Mouse (Mus musculus) forebrain, embryonic 16.5 days (tissue): ENCODE results near the gene Zbtb46. TPM values are rescaled to one million over a fixed set of nuclear protein-coding genes. Genes with fewer than 3 reads are reported as not detected.

Source experiments
- ATAC-seq: fragments of 200-750 bp; cut with Nextera tagmentation; 2 replicates; pipeline ENCODE4 v1.8.0; 2017; ENCODE audit warnings: mild to moderate bottlenecking, moderate library complexity
- H3K27ac ChIP-seq: fragments of 300-500 bp; sonication (generic); 2 replicates; pipeline ENCODE4 v1.5.1; 2014; ENCODE audit warnings: low read length, control low read depth
- H3K27me3 ChIP-seq: fragments of 300-500 bp; sonication (generic); replicated peaks from 2 replicates; pipeline ENCODE4 v1.6.1; 2014; ENCODE audit warnings: low read length; ENCODE audit not compliant: control insufficient read depth, insufficient read depth
- H3K36me3 ChIP-seq: fragments of 300-500 bp; sonication (generic); 2 replicates; pipeline ENCODE4 v1.6.1; 2014; ENCODE audit not compliant: control insufficient read depth, insufficient read depth
- H3K4me1 ChIP-seq: fragments of 300-500 bp; sonication (generic); replicated peaks from 2 replicates; pipeline ENCODE4 v1.6.1; 2014; ENCODE audit warnings: low read length; ENCODE audit not compliant: control insufficient read depth, insufficient read depth
- H3K4me2 ChIP-seq: fragments of 300-500 bp; sonication (generic); 2 replicates; pipeline ENCODE4 v1.6.1; 2014; ENCODE audit warnings: mild to moderate bottlenecking, low read length, control low read depth
- H3K4me3 ChIP-seq: fragments of 300-500 bp; sonication (generic); replicated peaks from 2 replicates; pipeline ENCODE4 v1.5.1; 2014; ENCODE audit warnings: mild to moderate bottlenecking, low read length, control low read depth
- H3K9ac ChIP-seq: fragments of 300-500 bp; sonication (generic); replicated peaks from 2 replicates; pipeline ENCODE4 v1.6.1; 2014; ENCODE audit warnings: low read depth, low read length, control low read depth
- H3K9me3 ChIP-seq: fragments of 300-500 bp; sonication (generic); 2 replicates; pipeline ENCODE4 v1.6.1; 2016; ENCODE audit warnings: low read length; ENCODE audit not compliant: control insufficient read depth
- WGBS: fragments of 180-500 bp; shearing (Covaris S2); extraction: QIAGEN DNeasy Blood & Tissue Kit; methylation state at CpG from one replicate; pipeline ENCODE4 v1.1.7; 2014; 5-methylcytosine and 5-hydroxymethylcytosine counted together
- polyA plus RNA-seq: library from polyadenylated mRNA; unstranded; fragments of >200 nt; fragmentation: Nextera tagmentation; extraction: Ambion mirVana; gene quantifications from 2 replicates; pipeline ENCODE4 v1.2.1, GENCODE M21; 2015

Zbtb46 gene
- polyA plus RNA-seq, 1 experiment from 2014 or later = 11.9 TPM

DNA sequence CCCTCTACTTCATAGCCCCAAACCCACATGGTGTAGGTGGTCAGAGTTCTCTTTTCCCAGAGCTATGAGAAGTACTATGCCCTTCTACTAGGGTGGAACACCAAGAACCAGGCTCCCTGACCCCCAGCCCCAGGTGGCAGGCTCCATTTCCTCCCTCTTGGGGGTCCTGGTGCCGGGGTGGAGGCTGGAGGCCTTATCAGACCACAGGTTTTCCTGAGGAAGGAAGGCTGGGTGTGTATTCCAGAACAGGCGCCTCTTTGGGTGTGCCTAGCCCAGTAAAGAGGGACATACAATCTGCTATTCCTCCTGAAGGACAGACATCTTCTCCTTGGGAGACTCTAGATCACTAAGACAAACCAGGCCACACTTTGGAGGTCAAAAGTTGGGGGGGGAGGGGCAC is 11.1 kb upstream of the Zbtb46 start:
- Histone ChIP-seq H3K4me1 (no peaks in the 10 kb centered on the region), H3K27ac (no peak overlapping the region), H3K9me3 (no peaks in the 10 kb centered on the region), H3K36me3 (no peaks in the 10 kb centered on the region), H3K9ac (no peak overlapping the region), H3K27me3 (no peaks in the 10 kb centered on the region), H3K4me3 (no peak overlapping the region), H3K4me2 (no peak overlapping the region)
- ATAC-seq = no peak
- WGBS = 72% methylated on average over 2 of the region's 2 CpGs

DNA sequence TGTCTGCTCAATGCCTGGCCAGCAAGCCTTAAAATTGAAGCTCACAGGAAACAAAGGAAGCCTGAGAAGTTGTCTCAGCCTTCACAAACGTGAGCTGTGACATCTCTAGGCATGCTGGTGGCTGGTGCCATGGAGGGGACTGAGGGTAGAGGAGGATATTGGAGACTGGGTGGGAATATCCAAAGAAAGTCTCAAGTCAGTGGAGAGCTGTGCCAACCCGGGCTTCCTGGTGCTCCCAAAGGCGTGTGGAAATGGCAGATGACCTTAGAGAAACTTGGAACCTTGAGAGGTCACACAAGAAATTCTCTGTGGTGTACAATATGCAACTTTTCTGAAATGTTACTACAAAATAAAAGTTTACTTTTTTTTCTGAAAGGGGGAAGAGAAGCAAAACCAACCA is 6.2 kb upstream of the Zbtb46 start:
- Histone ChIP-seq H3K4me3 (no peak overlapping the region), H3K4me2 (no peak overlapping the region), H3K4me1 (no peaks in the 10 kb centered on the region), H3K27me3 (peaks cover 10% of the 10 kb centered on the region), H3K9ac (no peak overlapping the region), H3K9me3 (no peaks in the 10 kb centered on the region), H3K36me3 (no peaks in the 10 kb centered on the region), H3K27ac (no peak overlapping the region)
- whole genome bisulfite sequencing = 56% methylated on average over 3 of the region's 3 CpGs
- ATAC-seq = no peak

DNA sequence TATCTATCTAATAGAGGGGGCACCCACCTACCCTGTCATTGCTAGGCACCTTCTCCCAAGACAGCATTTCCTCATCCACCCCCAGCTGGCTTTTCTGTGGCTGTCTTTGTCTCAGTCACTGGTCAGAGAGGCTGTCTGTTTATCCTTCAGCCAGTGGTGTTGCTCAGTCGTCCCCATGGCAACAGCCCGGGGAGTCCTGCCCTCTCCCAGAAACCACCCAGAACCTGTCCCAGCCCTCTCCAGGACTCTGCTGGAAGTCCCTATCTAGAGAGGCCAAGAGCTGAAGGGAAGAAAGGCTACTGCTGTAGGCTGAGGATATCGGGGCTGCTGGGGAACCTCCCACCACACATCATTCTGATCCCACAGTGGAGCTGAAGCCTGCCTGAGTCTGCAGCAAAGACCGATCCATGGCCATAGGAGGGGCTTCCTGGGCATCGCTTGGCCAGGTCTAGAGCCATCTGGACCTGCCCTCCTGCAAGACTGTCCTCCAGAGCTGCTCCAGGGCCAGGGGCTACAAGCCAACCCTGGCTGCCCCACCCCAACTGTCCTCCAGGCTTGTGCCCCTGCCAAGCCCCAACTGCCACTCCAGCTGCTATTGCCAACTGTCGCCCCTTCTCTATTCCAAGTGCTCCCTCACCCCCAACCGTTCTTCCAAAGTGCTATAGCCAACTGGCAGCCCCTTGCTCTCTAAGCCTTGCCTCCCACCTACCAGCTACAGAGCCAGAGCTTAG is 3.9 kb upstream of the Zbtb46 start:
- no peaks in the 10 kb centered on the region for H3K9me3 ChIP-seq
- no peak overlapping the region for H3K27ac ChIP-seq
- H3K36me3 ChIP-seq = no peaks in the 10 kb centered on the region
- peaks cover 14% of the 10 kb centered on the region for H3K4me1 ChIP-seq
- H3K27me3 ChIP-seq = peaks cover 16% of the 10 kb centered on the region
- no peak overlapping the region for H3K4me2 ChIP-seq
- H3K4me3 ChIP-seq = no peak overlapping the region
- peak; percentile 15; the same call in 1 of the 2 replicates for ATAC-seq
- H3K9ac ChIP-seq = no peak overlapping the region
- 36% methylated on average over 7 of the region's 7 CpGs for WGBS

DNA sequence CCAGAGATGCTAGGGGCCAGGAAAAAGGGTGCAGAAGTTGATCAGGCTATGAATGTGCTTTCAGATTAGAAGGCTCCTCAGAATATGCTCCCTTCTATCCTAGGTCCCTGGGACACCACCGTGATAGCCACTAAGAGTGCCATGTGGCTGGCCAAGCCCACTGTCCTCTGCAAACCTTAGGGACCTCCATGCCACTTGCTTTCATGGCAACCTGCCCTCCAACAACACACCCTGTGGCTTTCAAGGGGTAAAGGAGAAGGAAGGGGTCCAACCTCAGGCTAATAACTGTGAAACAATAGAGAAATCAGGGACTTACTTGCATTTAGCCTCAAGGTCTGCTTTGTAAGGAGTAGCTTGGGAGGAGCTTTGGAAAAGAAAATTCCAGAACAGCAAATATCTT is 3.4 kb upstream of the Zbtb46 start:
- 100% methylated on average over 1 of the region's 1 CpGs for WGBS
- Histone ChIP-seq H3K27me3 (peaks cover 16% of the 10 kb centered on the region), H3K27ac (no peak overlapping the region), H3K4me2 (no peak overlapping the region), H3K4me1 (peaks cover 19% of the 10 kb centered on the region), H3K9me3 (no peaks in the 10 kb centered on the region), H3K36me3 (no peaks in the 10 kb centered on the region), H3K9ac (no peak overlapping the region), H3K4me3 (no peak overlapping the region)
- ATAC-seq = no peak

DNA sequence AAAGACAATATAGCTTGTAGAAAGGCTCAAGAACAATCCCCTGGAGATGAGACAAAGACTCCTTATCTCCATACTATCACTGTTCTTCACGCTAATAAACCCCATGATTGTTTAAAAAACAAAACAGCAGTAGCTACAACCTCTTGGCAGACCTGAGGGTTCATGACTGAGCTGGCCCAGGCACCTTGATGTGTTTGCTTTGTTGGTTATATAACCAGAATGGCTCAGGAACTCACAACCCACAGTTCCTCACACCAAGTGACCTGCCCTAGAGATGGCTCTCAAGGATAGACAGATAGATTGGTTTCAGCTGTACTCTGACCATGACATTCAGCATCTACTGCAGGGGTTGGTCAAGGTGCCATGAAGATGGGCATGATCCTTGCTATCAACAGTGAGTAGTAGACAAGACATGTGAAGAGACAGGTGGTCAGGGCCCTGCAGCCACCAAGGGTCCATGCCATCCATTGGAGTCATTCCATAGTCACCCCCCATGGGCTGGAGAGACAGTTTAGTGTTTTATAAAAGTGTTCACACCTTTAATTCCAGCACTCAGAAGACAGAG is 2.4 kb upstream of the Zbtb46 start:
- peaks cover 19% of the 10 kb centered on the region for H3K4me1 ChIP-seq
- H3K4me3 ChIP-seq = no peak overlapping the region
- H3K9ac ChIP-seq = no peak overlapping the region
- WGBS = 93% methylated on average over 1 of the region's 1 CpGs
- H3K36me3 ChIP-seq = no peaks in the 10 kb centered on the region
- no peak for ATAC-seq
- H3K27ac ChIP-seq = no peak overlapping the region
- no peaks in the 10 kb centered on the region for H3K9me3 ChIP-seq
- peaks cover 23% of the 10 kb centered on the region for H3K27me3 ChIP-seq
- no peak overlapping the region for H3K4me2 ChIP-seq

DNA sequence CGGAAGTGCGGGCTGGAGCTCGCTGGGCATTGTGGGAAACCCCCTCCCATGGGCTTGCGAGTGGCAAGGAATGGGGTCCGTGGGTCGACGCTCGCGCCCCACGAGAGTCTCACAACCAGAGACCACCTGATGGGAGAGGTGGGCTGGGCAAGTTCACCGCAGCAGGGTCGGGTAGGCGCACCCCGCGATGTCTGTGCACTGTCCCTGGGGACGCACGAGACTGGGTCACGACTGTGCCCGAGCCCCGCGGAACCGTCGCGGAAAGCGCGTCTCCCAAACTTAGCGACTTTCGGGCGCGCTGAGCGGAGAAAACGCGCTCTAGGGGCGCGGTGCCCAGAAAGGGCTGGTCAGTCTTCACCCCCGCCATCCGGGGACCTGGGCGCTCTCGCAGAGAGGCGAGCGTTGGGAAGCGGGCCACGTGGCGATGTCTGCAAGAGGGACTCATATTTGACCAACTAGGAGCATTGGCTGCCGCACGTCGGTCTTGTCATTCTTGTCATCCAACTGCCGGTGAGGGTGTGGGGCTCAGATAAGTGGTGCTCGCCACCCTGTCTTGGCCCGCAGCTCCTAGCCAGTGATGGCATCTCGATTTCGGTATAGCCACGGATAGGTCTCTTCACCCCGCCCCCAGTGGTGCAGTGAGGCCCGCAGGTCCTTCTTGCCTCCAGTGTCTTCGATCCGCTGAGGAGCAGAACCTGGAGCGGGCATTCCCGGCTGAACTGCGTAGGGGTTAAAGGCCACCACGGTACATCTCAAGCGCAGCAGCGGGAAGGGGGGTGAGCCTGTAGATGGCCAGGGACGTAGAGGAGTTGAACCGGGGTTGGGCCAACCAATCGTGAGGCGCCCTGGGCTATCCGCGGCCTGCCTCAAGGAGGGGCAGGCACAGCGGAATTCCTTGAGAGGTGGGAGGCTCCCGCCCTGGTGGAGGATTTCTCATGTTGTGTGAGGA is 721 bp upstream of the Zbtb46 start:
- Histone ChIP-seq H3K9me3 (no peaks in the 10 kb centered on the region), H3K27ac (no peak overlapping the region), H3K4me2 (peak overlapping the region; percentile 81), H3K27me3 (peaks cover 23% of the 10 kb centered on the region), H3K4me3 (peak overlapping the region; percentile 75), H3K9ac (peak overlapping the region; percentile 75), H3K36me3 (no peaks in the 10 kb centered on the region), H3K4me1 (peaks cover 19% of the 10 kb centered on the region)
- under 1% methylated on average over 69 of the region's 71 CpGs for WGBS
- ATAC-seq = peak; percentile 43

DNA sequence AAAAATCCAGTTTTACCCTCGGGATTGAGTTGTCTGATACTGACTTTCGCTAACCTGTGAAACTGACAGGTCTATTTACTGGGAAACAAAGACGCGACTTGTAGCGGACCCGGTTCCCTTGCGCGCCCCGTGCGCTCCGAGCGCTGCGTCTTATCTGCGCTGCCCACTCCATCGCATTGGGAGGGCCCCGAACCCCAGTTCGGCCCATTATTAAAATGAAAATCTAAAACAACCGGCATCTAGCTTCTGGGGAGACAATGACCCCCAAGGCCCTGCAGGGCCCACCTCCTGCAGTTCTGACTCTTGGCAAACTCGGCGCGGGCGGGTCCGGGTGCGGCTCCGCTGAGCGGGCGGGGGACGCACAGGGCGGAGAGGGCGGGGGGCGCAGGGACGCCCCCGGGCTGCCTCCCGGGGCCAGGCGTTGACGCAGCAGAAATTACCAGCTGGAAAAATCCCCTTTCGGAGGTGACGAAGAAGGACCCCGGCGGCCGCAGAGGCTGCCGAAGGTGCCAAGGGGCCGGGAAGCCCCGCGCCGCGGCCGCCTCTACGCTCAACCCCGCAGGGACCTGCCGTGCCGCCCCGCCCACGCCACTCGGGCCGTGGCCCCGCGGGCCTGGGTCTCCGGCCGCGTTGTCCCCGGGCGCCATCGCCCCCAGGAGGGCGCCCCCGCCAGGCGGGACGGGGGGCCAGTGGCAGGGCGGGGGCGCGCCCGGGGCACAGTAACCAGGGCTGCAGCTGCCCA is 644 bp downstream of the Zbtb46 start:
- H3K4me2 ChIP-seq = peak overlapping the region; percentile 81
- peaks cover 19% of the 10 kb centered on the region for H3K4me1 ChIP-seq
- peaks cover 23% of the 10 kb centered on the region for H3K27me3 ChIP-seq
- ATAC-seq = peak; percentile 15
- WGBS = under 1% methylated on average over 66 of the region's 72 CpGs
- H3K4me3 ChIP-seq = peak overlapping the region; percentile 75
- peak overlapping the region; percentile 75 for H3K9ac ChIP-seq
- H3K36me3 ChIP-seq = no peaks in the 10 kb centered on the region
- 0 out of 2 replicates have a peak overlapping the region, but pooled peaks have one; percentile 20 for H3K27ac ChIP-seq
- H3K9me3 ChIP-seq = no peaks in the 10 kb centered on the region

DNA sequence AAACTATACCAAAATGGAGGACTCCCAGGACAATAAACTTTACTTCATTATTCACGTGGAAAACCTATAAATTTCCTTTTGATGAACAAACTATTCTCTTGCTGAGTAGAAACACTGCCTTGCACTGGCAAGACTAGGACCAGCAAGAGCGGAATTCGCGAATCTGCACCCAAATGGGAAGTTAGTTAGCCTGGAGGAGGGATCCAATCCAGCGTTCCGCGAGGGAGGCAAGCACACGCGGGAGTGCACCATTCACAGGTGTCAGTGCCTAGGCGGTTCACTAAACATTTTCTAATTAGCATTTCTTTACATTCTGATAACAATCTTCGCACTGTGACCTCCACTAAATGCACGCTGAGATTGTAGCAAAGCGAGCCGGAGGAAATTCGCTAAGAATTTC is 1.4 kb downstream of the Zbtb46 start:
- H3K4me1 ChIP-seq = peaks cover 19% of the 10 kb centered on the region
- H3K27me3 ChIP-seq = peaks cover 23% of the 10 kb centered on the region
- peak overlapping the region; percentile 75 for H3K4me3 ChIP-seq
- WGBS = 2% methylated on average over 15 of the region's 15 CpGs
- no peak overlapping the region for H3K27ac ChIP-seq
- no peak for ATAC-seq
- no peaks in the 10 kb centered on the region for H3K9me3 ChIP-seq
- H3K9ac ChIP-seq = no peak overlapping the region
- no peaks in the 10 kb centered on the region for H3K36me3 ChIP-seq
- peak overlapping the region; percentile 81 for H3K4me2 ChIP-seq
